Mouse (Mus musculus): ENCODE results near the gene Gm8237.
"Not testable (repeated sequence)": the region's sequence is repeated elsewhere in the genome, so short reads cannot be mapped to it uniquely, and the experiment has no call there.

GRCm38 (mm10) chr14:5812699-5813356 is 67.4 kb downstream of the Gm8237 start:
- not testable (repeated sequence) for TF ChIP-seq POLR2A (IDR thresholded peaks at IDR 0.05; ENCODE audit: control insufficient read depth, low read depth, low read length); CTCF (IDR thresholded peaks at IDR 0.05; ENCODE audit: control insufficient read depth, insufficient read depth, insufficient replicate concordance, low read depth, low read length)

Data from testis, adult 2 months (tissue).